Mouse (Mus musculus) kidney, postnatal 0 days (tissue): ENCODE measurements around the gene Got1. TPM values are rescaled to one million over a fixed set of nuclear protein-coding genes. Genes with fewer than 3 reads are reported as not detected.

Source experiments
- ATAC-seq: fragments of 200-750 bp; cut with Nextera tagmentation; replicated peaks from 2 replicates; pipeline ENCODE4 v1.8.0; 2017; ENCODE audit warnings: low read depth, moderate number of reproducible peaks, moderate TSS enrichment, moderate library complexity; ENCODE audit not compliant: low FRiP score
- DNase-seq: peaks from one replicate; pipeline ENCODE4 v3.0.0-alpha.2; 2016; ENCODE audit warnings: low spot score
- H3K27ac ChIP-seq: fragments of 300-500 bp; sonication (generic); 2 replicates; pipeline ENCODE4 v1.5.1; 2014; ENCODE audit warnings: mild to moderate bottlenecking
- H3K27me3 ChIP-seq: fragments of 300-500 bp; sonication (generic); 2 replicates; pipeline ENCODE4 v1.6.1; 2014; ENCODE audit warnings: low read length, mixed read lengths; ENCODE audit not compliant: insufficient read depth
- H3K36me3 ChIP-seq: fragments of 300-500 bp; sonication (generic); 2 replicates; pipeline ENCODE4 v1.6.1; 2014; ENCODE audit warnings: low read length, mixed read lengths; ENCODE audit not compliant: insufficient read depth
- H3K4me1 ChIP-seq: fragments of 300-500 bp; sonication (generic); replicated peaks from 2 replicates; pipeline ENCODE4 v1.6.1; 2014; ENCODE audit warnings: antibody characterized with exemption, low read length, mixed read lengths; ENCODE audit not compliant: insufficient read depth
- H3K4me2 ChIP-seq: fragments of 300-500 bp; sonication (generic); 2 replicates; pipeline ENCODE4 v1.6.1; 2014; ENCODE audit warnings: mild to moderate bottlenecking, low read length, moderate library complexity, mixed read lengths
- H3K4me3 ChIP-seq: fragments of 300-500 bp; sonication (generic); replicated peaks from 2 replicates; pipeline ENCODE4 v1.5.1; 2014; ENCODE audit warnings: low read depth, low read length
- H3K9ac ChIP-seq: fragments of 300-500 bp; sonication (generic); 2 replicates; pipeline ENCODE4 v1.6.1; 2014; ENCODE audit warnings: low read depth, low read length
- H3K9me3 ChIP-seq: fragments of 300-500 bp; sonication (generic); replicated peaks from 2 replicates; pipeline ENCODE4 v1.6.1; 2016; ENCODE audit warnings: low read length, inconsistent platforms, mixed read lengths
- CTCF ChIP-seq: IDR thresholded peaks from 2 replicates; pipeline ENCODE4 v1.5.1; 2016; ENCODE audit warnings: antibody characterized with exemption, low read depth, mild to moderate bottlenecking, moderate library complexity
- WGBS: fragments of 180-500 bp; shearing (Covaris S2); extraction: QIAGEN DNeasy Blood & Tissue Kit; methylation state at CpG from one replicate; pipeline ENCODE4 v1.1.7; 2014; 5-methylcytosine and 5-hydroxymethylcytosine counted together
- polyA plus RNA-seq: library from polyadenylated mRNA; unstranded; fragments of >200 nt; fragmentation: Nextera tagmentation; extraction: Ambion mirVana; gene quantifications from 2 replicates; pipeline ENCODE4 v1.2.1, GENCODE M21; 2015

Gene Got1
- polyA plus RNA-seq, 1 experiment from 2014 or later, result 86.6 TPM

GRCm38 (mm10) chr19:43479431-43479830 is 45.0 kb downstream of the Got1 start:
- Histone ChIP-seq H3K4me3 (no peak overlapping the region), H3K9ac (no peak overlapping the region), H3K27me3 (no peaks in the 10 kb centered on the region), H3K36me3 (no peaks in the 10 kb centered on the region), H3K4me1 (no peaks in the 10 kb centered on the region), H3K27ac (no peak overlapping the region), H3K9me3 (no peaks in the 10 kb centered on the region), H3K4me2 (no peak overlapping the region)
- DNase-seq, result no peak
- no peak for ATAC-seq
- 82% methylated on average over 5 of the region's 5 CpGs for WGBS
- TF ChIP-seq CTCF, result no peak

GRCm38 (mm10) chr19:43478891-43479290 is 45.5 kb downstream of the Got1 start:
- WGBS, result 21% methylated on average over 5 of the region's 5 CpGs
- no peak overlapping the region for H3K4me2 ChIP-seq
- ATAC-seq, result no peak

GRCm38 (mm10) chr19:43477436-43477835 is 47.0 kb downstream of the Got1 start:
- no peak for DNase-seq
- H3K4me1 ChIP-seq, result no peaks in the 10 kb centered on the region
- 86% methylated on average over 5 of the region's 5 CpGs for WGBS

More at GRCm38 (mm10) chr19:43478891-43479290, 45.5 kb downstream of the Got1 start:
- Histone ChIP-seq H3K4me1 (no peaks in the 10 kb centered on the region), H3K4me3 (no peak overlapping the region), H3K27ac (no peak overlapping the region), H3K27me3 (no peaks in the 10 kb centered on the region), H3K9me3 (no peaks in the 10 kb centered on the region), H3K9ac (no peak overlapping the region), H3K36me3 (no peaks in the 10 kb centered on the region)
- peak; percentile 86 for DNase-seq
- TF ChIP-seq CTCF, result peak; percentile 84

GRCm38 (mm10) chr19:43476063-43476462 is 48.3 kb downstream of the Got1 start:
- Histone ChIP-seq H3K4me3 (no peak overlapping the region), H3K36me3 (no peaks in the 10 kb centered on the region), H3K27ac (no peak overlapping the region), H3K4me2 (no peak overlapping the region), H3K4me1 (no peaks in the 10 kb centered on the region), H3K27me3 (no peaks in the 10 kb centered on the region), H3K9ac (no peak overlapping the region), H3K9me3 (no peaks in the 10 kb centered on the region)
- no peak for TF ChIP-seq CTCF
- 55% methylated on average over 7 of the region's 7 CpGs for WGBS
- DNase-seq, result no peak
- ATAC-seq, result no peak

More at GRCm38 (mm10) chr19:43477436-43477835, 47.0 kb downstream of the Got1 start:
- no peak overlapping the region for H3K4me2 ChIP-seq
- H3K9ac ChIP-seq, result no peak overlapping the region
- no peaks in the 10 kb centered on the region for H3K36me3 ChIP-seq
- no peak overlapping the region for H3K27ac ChIP-seq
- TF ChIP-seq CTCF, result no peak
- H3K27me3 ChIP-seq, result no peaks in the 10 kb centered on the region
- no peaks in the 10 kb centered on the region for H3K9me3 ChIP-seq
- H3K4me3 ChIP-seq, result no peak overlapping the region
- no peak for ATAC-seq

- Histone ChIP-seq H3K9me3 (no peaks in the 10 kb centered on the region), H3K27ac (no peak overlapping the region), H3K4me1 (no peaks in the 10 kb centered on the region), H3K4me3 (no peak overlapping the region), H3K9ac (no peak overlapping the region), H3K27me3 (no peaks in the 10 kb centered on the region), H3K36me3 (no peaks in the 10 kb centered on the region), H3K4me2 (no peak overlapping the region)
- TF ChIP-seq CTCF, result no peak
- DNase-seq (no peak), ATAC-seq (0 out of 2 replicates have a peak, but pooled peaks have one; percentile 25)
- 27% methylated on average over 2 of the region's 2 CpGs for WGBS
Measured at GRCm38 (mm10) chr19:43475642-43476041, 48.8 kb downstream of the Got1 start.

- Histone ChIP-seq H3K4me3 (no peak overlapping the region), H3K9me3 (no peaks in the 10 kb centered on the region), H3K9ac (no peak overlapping the region), H3K36me3 (no peaks in the 10 kb centered on the region), H3K27me3 (no peaks in the 10 kb centered on the region), H3K4me2 (no peak overlapping the region), H3K4me1 (no peaks in the 10 kb centered on the region), H3K27ac (no peak overlapping the region)
- no peak for TF ChIP-seq CTCF
- ATAC-seq (no peak), DNase-seq (no peak)
- 86% methylated on average over 7 of the region's 7 CpGs for WGBS
Measured at GRCm38 (mm10) chr19:43472781-43473180, 51.6 kb downstream of the Got1 start.

- H3K27ac ChIP-seq, result no peak overlapping the region
- no peak for ATAC-seq
- H3K9ac ChIP-seq, result no peak overlapping the region
- 79% methylated on average over 8 of the region's 8 CpGs for WGBS
- no peak for TF ChIP-seq CTCF
- no peaks in the 10 kb centered on the region for H3K27me3 ChIP-seq
- H3K4me1 ChIP-seq, result no peaks in the 10 kb centered on the region
- no peak overlapping the region for H3K4me2 ChIP-seq
- H3K4me3 ChIP-seq, result no peak overlapping the region
- H3K9me3 ChIP-seq, result no peaks in the 10 kb centered on the region
- no peak for DNase-seq
- no peaks in the 10 kb centered on the region for H3K36me3 ChIP-seq
Measured at GRCm38 (mm10) chr19:43472331-43472730, 52.1 kb downstream of the Got1 start.
